Mouse (Mus musculus) lung, embryonic 14.5 days (tissue): ENCODE results near the gene Acss2. TPM values are rescaled to one million over a fixed set of nuclear protein-coding genes. Genes with fewer than 3 reads are reported as not detected.

Experiments
- ATAC-seq: fragments of 200-750 bp; cut with Nextera tagmentation; 2 replicates; pipeline ENCODE4 v1.8.0; 2017; ENCODE audit warnings: mild to moderate bottlenecking, moderate TSS enrichment, moderate library complexity; ENCODE audit not compliant: insufficient read depth
- DNase-seq: peaks from one replicate; pipeline ENCODE4 v3.0.0-alpha.2; 2015
- H3K27ac ChIP-seq: fragments of 300-500 bp; sonication (generic); 2 replicates; pipeline ENCODE4 v1.5.1; 2014; ENCODE audit warnings: low read depth, mild to moderate bottlenecking, moderate library complexity
- H3K27me3 ChIP-seq: fragments of 300-500 bp; sonication (generic); 2 replicates; pipeline ENCODE4 v1.6.1; 2014; ENCODE audit warnings: low read length, control low read depth; ENCODE audit not compliant: insufficient read depth
- H3K36me3 ChIP-seq: fragments of 300-500 bp; sonication (generic); 2 replicates; pipeline ENCODE4 v1.6.1; 2014; ENCODE audit warnings: control low read depth; ENCODE audit not compliant: insufficient read depth
- H3K4me1 ChIP-seq: fragments of 300-500 bp; sonication (generic); 2 replicates; pipeline ENCODE4 v1.6.1; 2014; ENCODE audit warnings: antibody characterized with exemption, control low read depth; ENCODE audit not compliant: insufficient read depth
- H3K4me2 ChIP-seq: fragments of 300-500 bp; sonication (generic); 2 replicates; pipeline ENCODE4 v1.6.1; 2014; ENCODE audit warnings: mild to moderate bottlenecking
- H3K4me3 ChIP-seq: fragments of 300-500 bp; sonication (generic); 2 replicates; pipeline ENCODE4 v1.5.1; 2014; ENCODE audit warnings: low read depth, low read length
- H3K9ac ChIP-seq: fragments of 300-500 bp; sonication (generic); 2 replicates; pipeline ENCODE4 v1.6.1; 2014
- H3K9me3 ChIP-seq: fragments of 300-500 bp; sonication (generic); 2 replicates; pipeline ENCODE4 v1.6.1; 2016; ENCODE audit warnings: low read depth, low read length, control low read depth
- CTCF ChIP-seq: IDR thresholded peaks from 2 replicates; pipeline ENCODE4 v1.5.1; 2016; ENCODE audit warnings: antibody characterized with exemption, low read depth
- WGBS: fragments of 180-500 bp; shearing (Covaris S2); extraction: QIAGEN DNeasy Blood & Tissue Kit; methylation state at CpG from one replicate; pipeline ENCODE4 v1.1.7; 2014; 5-methylcytosine and 5-hydroxymethylcytosine counted together
- polyA plus RNA-seq: library from polyadenylated mRNA; unstranded; fragments of >200 nt; fragmentation: Nextera tagmentation; extraction: Ambion mirVana; gene quantifications from 2 replicates; pipeline ENCODE4 v1.2.1, GENCODE M21; 2014

Gene Acss2
- polyA plus RNA-seq, 1 experiment from 2014 or later: 7.5 TPM

GRCm38 (mm10) chr2:155616971-155617370, 99.2 kb downstream of the Acss2 start:
- H3K27ac ChIP-seq: no peak overlapping the region
- H3K4me3 ChIP-seq: no peak overlapping the region
- H3K4me1 ChIP-seq: peaks cover 4% of the 10 kb centered on the region; the same call in 1 of the 2 replicates
- no peaks in the 10 kb centered on the region for H3K36me3 ChIP-seq
- no peak for TF ChIP-seq CTCF
- no peak overlapping the region for H3K9ac ChIP-seq
- 0 out of 2 replicates have a peak, but pooled peaks cover 4% of the 10 kb centered on the region for H3K27me3 ChIP-seq
- ATAC-seq (no peak), DNase-seq (no peak)
- no peaks in the 10 kb centered on the region for H3K9me3 ChIP-seq
- WGBS: 40% methylated on average over 6 of the region's 6 CpGs
- no peak overlapping the region for H3K4me2 ChIP-seq

- Histone ChIP-seq H3K36me3 (no peaks in the 10 kb centered on the region), H3K4me2 (no peak overlapping the region), H3K9ac (no peak overlapping the region), H3K4me1 (no peaks in the 10 kb centered on the region), H3K4me3 (no peak overlapping the region), H3K9me3 (no peaks in the 10 kb centered on the region), H3K27me3 (no peaks in the 10 kb centered on the region), H3K27ac (no peak overlapping the region)
- TF ChIP-seq CTCF: peak; percentile 90
- DNase-seq (peak; percentile 86), ATAC-seq (peak; percentile 80)
- 13% methylated on average over 8 of the region's 8 CpGs for WGBS
These were observed 102.1 kb downstream of the Acss2 start for GRCm38 (mm10) chr2:155619817-155620216.

- Histone ChIP-seq H3K9me3 (no peaks in the 10 kb centered on the region), H3K36me3 (no peaks in the 10 kb centered on the region), H3K4me3 (no peak overlapping the region), H3K27me3 (peaks cover 3% of the 10 kb centered on the region), H3K9ac (no peak overlapping the region), H3K4me2 (no peak overlapping the region), H3K27ac (no peak overlapping the region), H3K4me1 (no peaks in the 10 kb centered on the region)
- TF ChIP-seq CTCF: no peak
- 30% methylated on average over 11 of the region's 11 CpGs for WGBS
- DNase-seq: no peak
- no peak for ATAC-seq
These were observed 104.9 kb downstream of the Acss2 start for GRCm38 (mm10) chr2:155622606-155623005.

GRCm38 (mm10) chr2:155623996-155624395, 106.2 kb downstream of the Acss2 start:
- DNase-seq (no peak), ATAC-seq (no peak)
- no peak overlapping the region for H3K27ac ChIP-seq
- no peak overlapping the region for H3K4me3 ChIP-seq
- no peaks in the 10 kb centered on the region for H3K4me1 ChIP-seq
- no peak for TF ChIP-seq CTCF
- H3K9me3 ChIP-seq: no peaks in the 10 kb centered on the region
- no peaks in the 10 kb centered on the region for H3K36me3 ChIP-seq
- H3K9ac ChIP-seq: no peak overlapping the region
- peaks cover 17% of the 10 kb centered on the region for H3K27me3 ChIP-seq
- H3K4me2 ChIP-seq: no peak overlapping the region
- 83% methylated on average over 6 of the region's 6 CpGs for WGBS

- DNase-seq: peak; percentile 76
- Histone ChIP-seq H3K9me3 (no peaks in the 10 kb centered on the region), H3K27ac (no peak overlapping the region), H3K27me3 (peaks cover 24% of the 10 kb centered on the region), H3K4me2 (no peak overlapping the region), H3K4me1 (no peaks in the 10 kb centered on the region), H3K4me3 (no peak overlapping the region), H3K9ac (no peak overlapping the region), H3K36me3 (no peaks in the 10 kb centered on the region)
- ATAC-seq: no peak
- peak; percentile 72 for TF ChIP-seq CTCF
- 34% methylated on average over 10 of the region's 10 CpGs for whole genome bisulfite sequencing
These were observed 107.0 kb downstream of the Acss2 start for GRCm38 (mm10) chr2:155624730-155625129.

GRCm38 (mm10) chr2:155626277-155626676, 108.5 kb downstream of the Acss2 start:
- Histone ChIP-seq H3K4me3 (no peak overlapping the region), H3K27ac (no peak overlapping the region), H3K9ac (no peak overlapping the region), H3K4me1 (no peaks in the 10 kb centered on the region), H3K4me2 (no peak overlapping the region), H3K27me3 (peaks cover 40% of the 10 kb centered on the region), H3K9me3 (no peaks in the 10 kb centered on the region), H3K36me3 (peaks cover 1% of the 10 kb centered on the region; the same call in 1 of the 2 replicates)
- DNase-seq (no peak), ATAC-seq (no peak)
- WGBS: 45% methylated on average over 15 of the region's 15 CpGs
- no peak for TF ChIP-seq CTCF

GRCm38 (mm10) chr2:155627030-155627738, 109.4 kb downstream of the Acss2 start:
- Histone ChIP-seq H3K9ac (no peak overlapping the region), H3K36me3 (peaks cover 10% of the 10 kb centered on the region), H3K27ac (no peak overlapping the region), H3K9me3 (no peaks in the 10 kb centered on the region), H3K4me2 (no peak overlapping the region), H3K4me1 (no peaks in the 10 kb centered on the region), H3K27me3 (peaks cover 49% of the 10 kb centered on the region), H3K4me3 (no peak overlapping the region)
- 45% methylated on average over 21 of the region's 21 CpGs for WGBS
- peak; percentile 96 for TF ChIP-seq CTCF
- no peak for ATAC-seq
- DNase-seq: peak; percentile 85
